Mouse (Mus musculus) neural tube, embryonic 12.5 days (tissue): ENCODE data around the gene Lrif1. TPM values are rescaled to one million over a fixed set of nuclear protein-coding genes. Genes with fewer than 3 reads are reported as not detected.
A peak's percentile ranks its signal among the peaks of the same experiment; 100 is the strongest.
"Not testable (repeated sequence)": the region's sequence is repeated elsewhere in the genome, so short reads cannot be mapped to it uniquely, and the experiment has no call there.

Experiments
- ATAC-seq: fragments of 200-750 bp; cut with Nextera tagmentation; 2 replicates; pipeline ENCODE4 v1.8.0; 2017; ENCODE audit warnings: low read depth, mild to moderate bottlenecking, moderate TSS enrichment, moderate library complexity; ENCODE audit not compliant: low FRiP score
- H3K27ac ChIP-seq: fragments of 300-500 bp; sonication (generic); 2 replicates; pipeline ENCODE4 v1.5.1; 2016
- H3K27me3 ChIP-seq: fragments of 300-500 bp; sonication (generic); replicated peaks from 2 replicates; pipeline ENCODE4 v1.6.1; 2016; ENCODE audit warnings: mild to moderate bottlenecking
- H3K36me3 ChIP-seq: fragments of 300-500 bp; sonication (generic); 2 replicates; pipeline ENCODE4 v1.6.1; 2016; ENCODE audit warnings: mild to moderate bottlenecking
- H3K4me1 ChIP-seq: fragments of 300-500 bp; sonication (generic); 2 replicates; pipeline ENCODE4 v1.6.1; 2016
- H3K4me2 ChIP-seq: fragments of 300-500 bp; sonication (generic); replicated peaks from 2 replicates; pipeline ENCODE4 v1.6.1; 2016; ENCODE audit warnings: mild to moderate bottlenecking
- H3K4me3 ChIP-seq: fragments of 300-500 bp; sonication (generic); 2 replicates; pipeline ENCODE4 v1.5.1; 2016
- H3K9ac ChIP-seq: fragments of 300-500 bp; sonication (generic); 2 replicates; pipeline ENCODE4 v1.6.1; 2016; ENCODE audit warnings: mild to moderate bottlenecking
- H3K9me3 ChIP-seq: fragments of 300-500 bp; sonication (generic); 2 replicates; pipeline ENCODE4 v1.6.1; 2016; ENCODE audit warnings: mild to moderate bottlenecking
- WGBS: fragments of 180-500 bp; shearing (Covaris S2); methylation state at CpG from one replicate; pipeline ENCODE4 v1.1.7; 2016; 5-methylcytosine and 5-hydroxymethylcytosine counted together
- polyA plus RNA-seq: library from polyadenylated mRNA; unstranded; fragments of >200 nt; fragmentation: Nextera tagmentation; extraction: Ambion mirVana; gene quantifications from 2 replicates; pipeline ENCODE4 v1.2.1, GENCODE M21; 2016

Gene Lrif1
- 16.6 and 21.7 TPM in 2 replicates for polyA plus RNA-seq

GRCm38 (mm10) chr3:106684830-106685229 lies at the start of gene Lrif1:
Gene Lrif1, plus strand, starts transcription at chr3:106684987.
- Histone ChIP-seq H3K4me3 (peak within 1 kb of the TSS; percentile 47), H3K4me1 (no peaks in the 10 kb centered on the region), H3K36me3 (no peaks in the 10 kb centered on the region), H3K27ac (peak within 1 kb of the TSS; percentile 42; the same call in 1 of the 2 replicates), H3K27me3 (no peaks in the 10 kb centered on the region), H3K9me3 (no peaks in the 10 kb centered on the region), H3K9ac (peak within 1 kb of the TSS; percentile 67), H3K4me2 (peak within 1 kb of the TSS; percentile 59)
- WGBS, result 1% methylated on average over 20 of the region's 20 CpGs
- ATAC-seq, result peak; percentile 97

GRCm38 (mm10) chr3:106672811-106673210 lies 12.0 kb upstream of the Lrif1 start:
- ATAC-seq, H3K36me3 ChIP-seq, H3K4me2 ChIP-seq, H3K27ac ChIP-seq, H3K27me3 ChIP-seq, H3K9ac ChIP-seq, H3K9me3 ChIP-seq, H3K4me1 ChIP-seq, H3K4me3 ChIP-seq: not testable (repeated sequence)
- 73% methylated on average over 14 of the region's 14 CpGs for WGBS

GRCm38 (mm10) chr3:106685381-106685780 lies 594 bp downstream of the Lrif1 start:
- peak overlapping the region; percentile 47 for H3K4me3 ChIP-seq
- H3K9me3 ChIP-seq, result no peaks in the 10 kb centered on the region
- peak overlapping the region; percentile 59 for H3K4me2 ChIP-seq
- no peak overlapping the region for H3K27ac ChIP-seq
- H3K36me3 ChIP-seq, result no peaks in the 10 kb centered on the region
- H3K4me1 ChIP-seq, result no peaks in the 10 kb centered on the region
- ATAC-seq, result no peak
- WGBS, result 32% methylated on average over 1 of the region's 1 CpGs
- H3K9ac ChIP-seq, result no peak overlapping the region
- no peaks in the 10 kb centered on the region for H3K27me3 ChIP-seq

GRCm38 (mm10) chr3:106721397-106722027 lies 36.7 kb downstream of the Lrif1 start:
- 0 out of 2 replicates have a peak, but pooled peaks cover 2% of the 10 kb centered on the region for H3K4me1 ChIP-seq

GRCm38 (mm10) chr3:106722028-106722945 lies 37.5 kb downstream of the Lrif1 start:
- Histone ChIP-seq H3K9me3 (peaks cover 4% of the 10 kb centered on the region), H3K36me3 (no peaks in the 10 kb centered on the region), H3K4me3 (peak overlapping the region; percentile 64), H3K27ac (peak overlapping the region; percentile 67), H3K4me2 (peak overlapping the region; percentile 70), H3K4me1 (0 out of 2 replicates have a peak, but pooled peaks cover 2% of the 10 kb centered on the region), H3K27me3 (no peaks in the 10 kb centered on the region), H3K9ac (peak overlapping the region; percentile 56)
- 3% methylated on average over 33 of the region's 33 CpGs for WGBS
- peak; percentile 96 for ATAC-seq

More at GRCm38 (mm10) chr3:106721397-106722027, 36.7 kb downstream of the Lrif1 start:
- Histone ChIP-seq H3K4me3 (peak overlapping the region; percentile 64), H3K4me2 (peak overlapping the region; percentile 70), H3K27ac (peak overlapping the region; percentile 67), H3K27me3 (no peaks in the 10 kb centered on the region), H3K9ac (peak overlapping the region; percentile 56), H3K36me3 (no peaks in the 10 kb centered on the region), H3K9me3 (no peaks in the 10 kb centered on the region)
- WGBS, result 2% methylated on average over 31 of the region's 31 CpGs
- peak; percentile 100 for ATAC-seq

- H3K27ac ChIP-seq, result no peak overlapping the region
- H3K36me3 ChIP-seq, result no peaks in the 10 kb centered on the region
- WGBS, result 69% methylated on average over 1 of the region's 1 CpGs
- no peak overlapping the region for H3K4me2 ChIP-seq
- no peak overlapping the region for H3K9ac ChIP-seq
- no peaks in the 10 kb centered on the region for H3K4me1 ChIP-seq
- H3K4me3 ChIP-seq, result no peak overlapping the region
- ATAC-seq, result no peak
- no peaks in the 10 kb centered on the region for H3K9me3 ChIP-seq
- H3K27me3 ChIP-seq, result no peaks in the 10 kb centered on the region
Observed at GRCm38 (mm10) chr3:106755898-106756297, 71.1 kb downstream of the Lrif1 start.

- Histone ChIP-seq H3K4me1 (no peaks in the 10 kb centered on the region), H3K9ac (no peak overlapping the region), H3K27ac (no peak overlapping the region), H3K27me3 (no peaks in the 10 kb centered on the region), H3K4me2 (no peak overlapping the region), H3K9me3 (no peaks in the 10 kb centered on the region), H3K36me3 (no peaks in the 10 kb centered on the region), H3K4me3 (no peak overlapping the region)
- ATAC-seq, result no peak
- WGBS, result 91% methylated on average over 1 of the region's 1 CpGs
Observed at GRCm38 (mm10) chr3:106771834-106772233, 87.0 kb downstream of the Lrif1 start.

GRCm38 (mm10) chr3:106785130-106785529 lies 100.3 kb downstream of the Lrif1 start:
- no peaks in the 10 kb centered on the region for H3K27me3 ChIP-seq
- no peak overlapping the region for H3K27ac ChIP-seq
- no peak for ATAC-seq
- H3K4me2 ChIP-seq, result no peak overlapping the region
- H3K9ac ChIP-seq, result no peak overlapping the region
- H3K9me3 ChIP-seq, result no peaks in the 10 kb centered on the region
- no peaks in the 10 kb centered on the region for H3K4me1 ChIP-seq
- WGBS, result 89% methylated on average over 3 of the region's 3 CpGs
- no peaks in the 10 kb centered on the region for H3K36me3 ChIP-seq
- no peak overlapping the region for H3K4me3 ChIP-seq

Other genes with a start within 250 kb of the Lrif1 start
- 0.24 and 0.41 TPM in 2 replicates for gene Dennd2d, start 202.6 kb upstream of the Lrif1 start, polyA plus RNA-seq
- 57.3 and 58.9 TPM in 2 replicates for gene Dram2, start 137.2 kb upstream of the Lrif1 start, polyA plus RNA-seq
- 37.8 and 38.3 TPM in 2 replicates for gene Cept1, start 137.2 kb upstream of the Lrif1 start, polyA plus RNA-seq
- 4.0 and 4.5 TPM in 2 replicates for gene Cd53, start 105.2 kb downstream of the Lrif1 start, polyA plus RNA-seq
- gene Olfr266, start 141.3 kb downstream of the Lrif1 start, polyA plus RNA-seq, result not detected in 2 replicates